Mouse (Mus musculus): ENCODE results near the gene Olfr1396. TPM values are rescaled to one million over a fixed set of nuclear protein-coding genes. Genes with fewer than 3 reads are reported as not detected.
"Not testable (repeated sequence)": the region's sequence is repeated elsewhere in the genome, so short reads cannot be mapped to it uniquely, and the experiment has no call there.

Gene Olfr1396
- polyA plus RNA-seq, 1 experiment from 2014 or later = not detected

DNA sequence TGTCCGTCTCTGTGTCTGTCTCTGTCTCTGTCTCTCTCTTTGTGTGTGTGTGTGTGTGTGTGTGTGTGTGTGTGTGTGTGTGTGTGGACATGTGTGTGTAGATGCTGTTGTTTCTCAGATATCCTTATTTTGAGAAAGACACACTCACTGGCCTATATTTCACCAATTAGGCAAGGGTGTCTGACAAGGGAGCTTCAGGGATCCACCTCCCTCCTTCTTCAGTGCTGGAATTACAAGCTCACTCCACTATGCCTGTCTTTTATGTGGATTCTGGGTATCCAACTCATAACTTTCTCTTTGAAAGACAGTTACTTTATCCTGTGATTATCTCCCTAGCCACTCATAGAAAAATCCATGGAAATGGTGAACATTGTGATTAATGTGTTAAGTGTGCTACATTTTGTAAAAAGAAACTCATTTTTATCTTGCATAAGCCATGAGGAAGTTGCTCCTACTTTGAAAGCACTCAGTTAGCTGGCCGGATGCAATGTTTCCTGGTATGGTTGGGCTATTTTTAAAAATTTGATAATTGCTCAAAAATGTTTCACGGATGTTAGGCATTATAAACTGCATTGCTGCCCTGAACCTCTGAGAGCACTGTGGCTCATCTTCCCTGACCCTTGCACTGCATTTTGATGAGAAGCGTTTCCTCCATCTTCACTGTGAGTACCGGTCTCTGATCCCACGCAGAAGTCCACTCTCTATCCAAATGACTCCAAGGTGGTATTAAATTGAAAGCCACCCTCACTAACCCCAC lies 38.5 kb downstream of the Olfr1396 start, which contains the start of gene Ifi47:
TSS of gene Ifi47 (plus strand) at position 587 of the 757 bp plus-strand sequence.
- 69% methylated on average over 6 of the region's 6 CpGs for whole genome bisulfite sequencing
- H3K27ac ChIP-seq; ATAC-seq (ENCODE audit: insufficient number of reproducible peaks, low FRiP score, low TSS enrichment, low read depth); H3K36me3 ChIP-seq; H3K9me3 ChIP-seq; H3K4me1 ChIP-seq; H3K4me3 ChIP-seq; H3K9ac ChIP-seq; H3K4me2 ChIP-seq; H3K27me3 ChIP-seq: not testable (repeated sequence)

DNA sequence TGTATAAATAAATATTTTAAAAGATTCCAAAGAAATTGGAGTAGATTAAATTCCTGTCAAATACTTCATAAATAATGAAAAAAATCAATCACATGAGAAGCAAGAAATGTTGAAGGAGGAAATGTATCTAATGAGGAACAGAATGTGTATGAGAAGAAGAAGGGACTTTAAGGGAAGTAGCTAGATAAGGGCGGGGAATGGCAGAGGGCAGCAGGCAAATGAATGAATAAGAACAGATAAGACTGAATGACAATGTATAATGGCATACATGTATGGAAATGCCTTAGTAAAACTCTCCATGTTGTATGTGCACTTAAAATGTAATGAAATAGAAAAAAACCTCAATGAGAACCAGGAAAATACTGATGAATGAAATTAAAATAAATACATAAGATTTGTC lies 46.3 kb downstream of the Olfr1396 start:
- H3K9me3 ChIP-seq = no peaks in the 10 kb centered on the region
- H3K27ac ChIP-seq = no peak overlapping the region
- H3K4me1 ChIP-seq = no peaks in the 10 kb centered on the region
- no peak overlapping the region for H3K9ac ChIP-seq
- no peak overlapping the region for H3K4me3 ChIP-seq
- H3K4me2 ChIP-seq = no peak overlapping the region
- 93% methylated on average over 1 of the region's 1 CpGs for WGBS
- no peaks in the 10 kb centered on the region for H3K27me3 ChIP-seq
- no peaks in the 10 kb centered on the region for H3K36me3 ChIP-seq
- no peak for ATAC-seq (ENCODE audit: insufficient number of reproducible peaks, low FRiP score, low TSS enrichment, low read depth)

DNA sequence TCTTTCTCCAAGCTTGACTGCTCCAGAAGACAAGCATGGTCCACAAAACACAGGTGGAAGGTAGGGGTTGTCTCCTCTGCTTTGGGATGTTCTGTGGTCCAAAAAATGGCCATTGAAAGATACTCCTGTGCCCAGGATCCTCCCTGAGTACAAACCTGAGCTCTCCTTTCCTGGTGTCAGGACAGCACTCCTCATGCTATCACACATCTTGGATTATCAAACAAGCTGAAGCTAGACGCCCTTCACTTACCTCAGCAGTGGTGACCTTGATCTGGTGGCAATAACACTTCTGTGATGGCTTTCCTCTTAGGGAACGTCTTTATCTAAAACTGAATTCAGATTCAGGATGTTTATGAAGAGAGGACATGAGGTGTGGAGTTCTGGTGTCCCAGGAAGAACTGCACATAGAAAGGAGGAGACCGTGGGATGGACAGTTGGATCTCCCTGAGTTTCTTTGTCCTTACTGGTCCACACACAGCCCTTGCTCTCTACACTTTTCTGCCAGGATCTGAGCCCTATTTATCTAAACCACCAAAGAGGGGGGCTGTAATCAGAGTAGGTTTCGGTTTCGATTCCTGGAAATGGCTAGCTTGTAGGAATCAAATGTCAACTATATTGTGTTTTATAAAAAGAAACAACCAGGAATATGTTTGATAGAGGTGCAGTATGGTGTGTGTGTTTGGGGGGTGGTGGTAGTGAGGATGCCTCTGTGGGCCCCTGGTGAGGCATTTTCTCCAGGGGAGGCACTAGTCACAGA lies 50.8 kb downstream of the Olfr1396 start, which contains the start of gene Tgtp2:
TSS of gene Tgtp2 (minus strand) at position 494 of the 757 bp plus-strand sequence.
- WGBS = 74% methylated on average over 5 of the region's 5 CpGs
- not testable (repeated sequence) for ATAC-seq (ENCODE audit: insufficient number of reproducible peaks, low FRiP score, low TSS enrichment, low read depth); H3K4me3 ChIP-seq

DNA sequence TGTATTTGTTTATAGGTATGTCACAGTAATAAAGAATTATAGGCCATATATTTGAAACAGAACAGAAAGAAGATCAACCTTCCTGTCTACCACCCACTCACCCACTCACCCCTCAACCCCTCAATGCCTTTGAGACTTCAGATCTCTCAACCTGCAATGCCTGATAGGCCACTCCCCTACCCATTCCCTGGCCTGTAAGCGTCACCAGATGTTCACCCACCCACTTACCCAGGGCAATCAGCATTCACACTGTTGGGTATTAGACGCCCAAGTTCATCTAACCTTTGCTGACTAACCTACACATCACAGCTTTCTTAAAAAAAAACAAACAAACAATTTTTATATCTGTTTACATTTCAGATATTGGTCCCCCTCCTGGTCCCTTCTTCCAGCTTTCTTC lies 52.8 kb downstream of the Olfr1396 start:
- not testable (repeated sequence) for H3K4me2 ChIP-seq; H3K27me3 ChIP-seq; H3K9ac ChIP-seq; H3K36me3 ChIP-seq; H3K4me1 ChIP-seq; H3K9me3 ChIP-seq; H3K27ac ChIP-seq; H3K4me3 ChIP-seq; ATAC-seq (ENCODE audit: insufficient number of reproducible peaks, low FRiP score, low TSS enrichment, low read depth)
- WGBS = 63% methylated on average over 2 of the region's 2 CpGs

More for the DNA sequence above, 50.8 kb downstream of the Olfr1396 start, which contains the start of gene Tgtp2:
- not testable (repeated sequence) for H3K9me3 ChIP-seq, H3K9ac ChIP-seq, H3K4me2 ChIP-seq, H3K27ac ChIP-seq, H3K27me3 ChIP-seq, H3K4me1 ChIP-seq, H3K36me3 ChIP-seq

DNA sequence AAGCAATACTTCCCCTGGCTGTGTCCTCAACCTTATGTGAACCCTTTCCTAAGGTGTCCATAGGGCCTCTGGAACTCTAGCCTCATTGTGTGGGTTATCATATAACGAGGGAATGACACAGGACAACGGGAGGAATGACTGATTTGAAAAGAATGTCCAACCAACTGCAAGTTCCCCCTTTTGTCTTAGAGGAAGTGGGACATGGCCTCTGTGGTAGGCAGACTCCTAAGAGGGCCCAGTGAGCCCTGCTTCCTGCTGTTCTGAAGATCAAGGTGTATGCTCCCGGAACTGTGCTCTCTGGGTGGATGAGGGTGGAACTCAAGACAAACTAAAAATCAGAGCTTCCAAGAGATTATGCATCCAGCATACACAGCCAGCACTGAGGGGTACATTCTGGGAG lies 54.6 kb downstream of the Olfr1396 start:
- not testable (repeated sequence) for H3K4me3 ChIP-seq; H3K27me3 ChIP-seq; H3K36me3 ChIP-seq; H3K4me1 ChIP-seq; H3K27ac ChIP-seq; H3K4me2 ChIP-seq; ATAC-seq (ENCODE audit: insufficient number of reproducible peaks, low FRiP score, low TSS enrichment, low read depth); H3K9ac ChIP-seq; H3K9me3 ChIP-seq
- WGBS = 61% methylated on average over 2 of the region's 3 CpGs

Other genes starting within 250 kb of the Olfr1396 start
- gene Irgm1, start 243.2 kb downstream of the Olfr1396 start, polyA plus RNA-seq (2015; fragmentation: Nextera tagmentation; extraction: Ambion mirVana) = 7.1 and 7.3 TPM in 2 replicates
- gene Gm5431, start 212.7 kb downstream of the Olfr1396 start, polyA plus RNA-seq (2015; fragmentation: Nextera tagmentation; extraction: Ambion mirVana) = 0.33 and 0.36 TPM in 2 replicates
- 3.1 and 3.7 TPM in 2 replicates for gene Psme2b, start 168.7 kb downstream of the Olfr1396 start, polyA plus RNA-seq (2015; fragmentation: Nextera tagmentation; extraction: Ambion mirVana)
- not detected in 2 replicates for gene Olfr56, start 136.0 kb downstream of the Olfr1396 start, polyA plus RNA-seq (2015; fragmentation: Nextera tagmentation; extraction: Ambion mirVana)
- gene 9930111J21Rik1, start 135.5 kb downstream of the Olfr1396 start, polyA plus RNA-seq (2015; fragmentation: Nextera tagmentation; extraction: Ambion mirVana) = 0.64 and 0.66 TPM in 2 replicates
- gene Gm12185, start 122.6 kb downstream of the Olfr1396 start, polyA plus RNA-seq (2015; fragmentation: Nextera tagmentation; extraction: Ambion mirVana) = not detected in 2 replicates
- gene Tgtp1, start 120.7 kb downstream of the Olfr1396 start, polyA plus RNA-seq (2015; fragmentation: Nextera tagmentation; extraction: Ambion mirVana) = 0.31 and 0.82 TPM in 2 replicates
- 0.83 and 1.1 TPM in 2 replicates for gene 9930111J21Rik2, start 63.6 kb downstream of the Olfr1396 start, polyA plus RNA-seq (2015; fragmentation: Nextera tagmentation; extraction: Ambion mirVana)
- gene Tgtp2, start 50.7 kb downstream of the Olfr1396 start, polyA plus RNA-seq (2015; fragmentation: Nextera tagmentation; extraction: Ambion mirVana) = 0.13 TPM in 1 of 2 replicates, not detected in the other
- gene Ifi47, start 38.3 kb downstream of the Olfr1396 start, polyA plus RNA-seq (2015; fragmentation: Nextera tagmentation; extraction: Ambion mirVana) = 1.4 and 1.7 TPM in 2 replicates
- not detected in 2 replicates for gene Olfr1395, start 27.4 kb upstream of the Olfr1396 start, polyA plus RNA-seq (2015; fragmentation: Nextera tagmentation; extraction: Ambion mirVana)
- not detected in 2 replicates for gene Olfr1394, start 39.5 kb upstream of the Olfr1396 start, polyA plus RNA-seq (2015; fragmentation: Nextera tagmentation; extraction: Ambion mirVana)
- gene Btnl9, start 72.3 kb upstream of the Olfr1396 start, polyA plus RNA-seq (2015; fragmentation: Nextera tagmentation; extraction: Ambion mirVana) = 1.8 and 2.0 TPM in 2 replicates
- gene Zfp62, start 88.4 kb upstream of the Olfr1396 start, polyA plus RNA-seq (2015; fragmentation: Nextera tagmentation; extraction: Ambion mirVana) = 33.8 and 36.9 TPM in 2 replicates
- gene Mgat1, start 129.3 kb upstream of the Olfr1396 start, polyA plus RNA-seq (2015; fragmentation: Nextera tagmentation; extraction: Ambion mirVana) = 74.6 and 81.3 TPM in 2 replicates
- gene Olfr1393, start 163.4 kb upstream of the Olfr1396 start, polyA plus RNA-seq (2015; fragmentation: Nextera tagmentation; extraction: Ambion mirVana) = not detected in 2 replicates
- 0.10 and 0.11 TPM in 2 replicates for gene Olfr1392, start 170.4 kb upstream of the Olfr1396 start, polyA plus RNA-seq (2015; fragmentation: Nextera tagmentation; extraction: Ambion mirVana)
- gene Olfr10, start 189.9 kb upstream of the Olfr1396 start, polyA plus RNA-seq (2015; fragmentation: Nextera tagmentation; extraction: Ambion mirVana) = not detected in 2 replicates
- not detected in 2 replicates for gene Olfr1391, start 207.9 kb upstream of the Olfr1396 start, polyA plus RNA-seq (2015; fragmentation: Nextera tagmentation; extraction: Ambion mirVana)
- gene Olfr1390, start 220.3 kb upstream of the Olfr1396 start, polyA plus RNA-seq (2015; fragmentation: Nextera tagmentation; extraction: Ambion mirVana) = not detected in 2 replicates